Mouse (Mus musculus) midbrain, embryonic 15.5 days (tissue): ENCODE data around the gene Mrgbp. TPM values are rescaled to one million over a fixed set of nuclear protein-coding genes. Genes with fewer than 3 reads are reported as not detected.
A peak's percentile ranks its signal among the peaks of the same experiment; 100 is the strongest.

ENCODE experiments used
- ATAC-seq: fragments of 200-750 bp; cut with Nextera tagmentation; replicated peaks from 2 replicates; pipeline ENCODE4 v1.8.0; 2017; ENCODE audit warnings: moderate TSS enrichment
- H3K27ac ChIP-seq: fragments of 300-500 bp; sonication (generic); 2 replicates; pipeline ENCODE4 v1.5.1; 2015; ENCODE audit warnings: mild to moderate bottlenecking, inconsistent platforms
- H3K27me3 ChIP-seq: fragments of 300-500 bp; sonication (generic); replicated peaks from 2 replicates; pipeline ENCODE4 v1.6.1; 2015; ENCODE audit warnings: inconsistent platforms
- H3K36me3 ChIP-seq: fragments of 300-500 bp; sonication (generic); replicated peaks from 2 replicates; pipeline ENCODE4 v1.6.1; 2015; ENCODE audit warnings: inconsistent platforms
- H3K4me1 ChIP-seq: fragments of 300-500 bp; sonication (generic); 2 replicates; pipeline ENCODE4 v1.6.1; 2015; ENCODE audit warnings: inconsistent platforms
- H3K4me2 ChIP-seq: fragments of 300-500 bp; sonication (generic); 2 replicates; pipeline ENCODE4 v1.6.1; 2015; ENCODE audit warnings: inconsistent platforms, mild to moderate bottlenecking, moderate library complexity
- H3K4me3 ChIP-seq: fragments of 300-500 bp; sonication (generic); 2 replicates; pipeline ENCODE4 v1.5.1; 2015; ENCODE audit warnings: mild to moderate bottlenecking, inconsistent platforms
- H3K9ac ChIP-seq: fragments of 300-500 bp; sonication (generic); 2 replicates; pipeline ENCODE4 v1.6.1; 2015; ENCODE audit warnings: mild to moderate bottlenecking, inconsistent platforms
- H3K9me3 ChIP-seq: fragments of 300-500 bp; sonication (generic); 2 replicates; pipeline ENCODE4 v1.6.1; 2016; ENCODE audit warnings: inconsistent platforms
- WGBS: fragments of 180-500 bp; shearing (Covaris S2); methylation state at CpG from one replicate; pipeline ENCODE4 v1.1.7; 2015; ENCODE audit warnings: mixed read lengths; 5-methylcytosine and 5-hydroxymethylcytosine counted together
- polyA plus RNA-seq: library from polyadenylated mRNA; unstranded; fragments of >200 nt; fragmentation: Nextera tagmentation; extraction: Ambion mirVana; gene quantifications from 2 replicates; pipeline ENCODE4 v1.2.1, GENCODE M21; 2015

The Mrgbp gene
- polyA plus RNA-seq: 46.4 and 49.1 TPM in 2 replicates

DNA sequence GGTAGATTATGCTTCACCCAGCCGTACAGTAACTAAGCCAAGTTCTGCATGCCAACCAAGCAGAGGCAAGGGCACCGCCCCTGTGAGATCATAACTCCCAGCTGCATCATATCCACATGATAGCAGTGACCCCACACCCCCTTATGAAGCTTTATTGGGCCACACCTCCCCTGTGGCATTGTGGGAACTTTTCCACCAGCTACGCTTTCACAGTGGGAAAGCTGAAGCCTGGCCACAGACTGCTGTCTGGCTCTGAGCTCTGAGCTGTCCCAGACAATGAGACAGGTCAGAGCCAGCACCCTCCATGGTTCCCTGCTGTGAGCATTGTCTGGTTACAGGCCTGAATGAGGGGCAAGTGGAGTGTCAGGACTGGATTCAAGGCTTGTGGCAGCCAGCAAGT lies at the start of gene Mrgbp:
TSS of gene Mrgbp (plus strand) at position 303 of the 400 bp plus-strand sequence.
- Histone ChIP-seq H3K9ac (no peak within 1 kb of the TSS), H3K36me3 (peaks cover 13% of the 10 kb centered on the region), H3K4me1 (peaks cover 24% of the 10 kb centered on the region), H3K4me3 (no peak within 1 kb of the TSS), H3K9me3 (no peaks in the 10 kb centered on the region), H3K4me2 (no peak within 1 kb of the TSS), H3K27ac (no peak within 1 kb of the TSS), H3K27me3 (0 out of 2 replicates have a peak, but pooled peaks cover 6% of the 10 kb centered on the region)
- WGBS: 78% methylated on average over 3 of the region's 3 CpGs
- no peak for ATAC-seq

DNA sequence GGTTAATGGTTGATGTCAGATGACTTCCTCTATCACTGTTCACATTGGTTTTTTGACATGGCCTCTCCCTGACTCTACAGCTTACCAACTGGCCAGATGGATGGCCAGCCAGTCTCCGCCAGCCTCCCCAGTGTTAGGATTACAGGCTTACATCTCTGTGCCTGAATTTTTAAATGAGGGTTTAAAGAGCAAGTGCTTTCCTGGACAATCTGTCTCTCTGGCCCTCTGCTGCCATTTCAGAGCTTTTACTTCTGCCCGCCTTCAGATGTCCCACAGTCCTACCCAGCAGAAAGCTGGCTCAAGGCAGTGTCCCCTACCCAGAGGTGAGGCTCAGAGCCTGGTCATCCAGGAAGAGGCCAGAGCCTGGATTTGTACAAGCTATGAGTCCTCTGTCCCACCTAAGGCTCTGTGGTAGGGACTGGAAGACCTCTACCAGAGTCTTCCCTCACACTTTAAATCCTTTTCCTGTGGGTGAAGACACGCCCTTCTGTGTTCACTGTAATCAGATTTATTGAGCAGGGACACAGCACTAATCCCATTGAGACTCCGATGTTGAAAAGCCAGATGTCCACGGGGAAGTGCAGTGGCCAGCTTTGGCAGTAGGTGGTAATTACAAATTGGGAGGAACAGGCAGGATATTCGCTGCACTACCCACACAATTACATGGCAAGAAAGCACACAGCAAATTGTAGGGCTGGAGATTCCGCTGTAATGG lies 49.3 kb upstream of the Mrgbp start:
- Histone ChIP-seq H3K4me2 (no peak overlapping the region), H3K4me1 (peaks cover 33% of the 10 kb centered on the region), H3K27ac (peak overlapping the region; percentile 27; the same call in 1 of the 2 replicates), H3K27me3 (peaks cover 10% of the 10 kb centered on the region; the same call in 1 of the 2 replicates), H3K36me3 (no peaks in the 10 kb centered on the region), H3K9me3 (no peaks in the 10 kb centered on the region), H3K4me3 (no peak overlapping the region), H3K9ac (no peak overlapping the region)
- WGBS: 39% methylated on average over 7 of the region's 7 CpGs
- no peak for ATAC-seq

DNA sequence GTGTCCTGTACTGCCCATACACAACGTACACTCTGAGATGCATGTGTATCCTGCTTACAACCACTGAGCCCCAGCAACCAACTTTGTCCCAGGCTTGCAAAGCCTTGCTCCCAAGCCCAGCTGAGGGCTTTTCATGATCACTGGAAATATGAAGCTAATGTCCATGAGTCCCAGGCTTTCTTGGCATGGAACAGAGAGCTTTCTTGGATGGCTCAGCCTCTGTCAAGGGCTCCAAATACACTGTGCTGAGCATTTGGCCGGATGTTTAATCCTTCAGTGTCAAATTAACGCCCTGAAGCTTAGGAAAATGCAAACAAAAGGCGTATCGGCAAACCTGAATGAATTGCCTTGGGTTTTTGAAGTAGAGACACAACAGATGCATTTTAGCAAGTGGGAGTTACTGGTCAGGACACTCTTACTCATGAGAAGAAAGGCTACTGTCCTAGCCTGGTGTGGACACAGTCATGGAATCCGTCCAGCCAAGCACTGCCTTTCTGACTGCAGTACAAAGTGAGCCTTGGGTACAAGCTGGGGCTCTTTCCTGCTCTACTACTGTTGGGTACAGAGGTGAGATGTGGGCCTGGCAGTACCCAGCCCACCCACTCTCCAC lies 48.6 kb upstream of the Mrgbp start:
- H3K9ac ChIP-seq: no peak overlapping the region
- ATAC-seq: no peak
- no peaks in the 10 kb centered on the region for H3K9me3 ChIP-seq
- 33% methylated on average over 6 of the region's 6 CpGs for WGBS
- H3K4me2 ChIP-seq: no peak overlapping the region
- peaks cover 5% of the 10 kb centered on the region; the same call in 1 of the 2 replicates for H3K27me3 ChIP-seq
- H3K4me1 ChIP-seq: peaks cover 30% of the 10 kb centered on the region
- H3K27ac ChIP-seq: peak overlapping the region; percentile 27; the same call in 1 of the 2 replicates
- H3K36me3 ChIP-seq: no peaks in the 10 kb centered on the region
- H3K4me3 ChIP-seq: no peak overlapping the region

DNA sequence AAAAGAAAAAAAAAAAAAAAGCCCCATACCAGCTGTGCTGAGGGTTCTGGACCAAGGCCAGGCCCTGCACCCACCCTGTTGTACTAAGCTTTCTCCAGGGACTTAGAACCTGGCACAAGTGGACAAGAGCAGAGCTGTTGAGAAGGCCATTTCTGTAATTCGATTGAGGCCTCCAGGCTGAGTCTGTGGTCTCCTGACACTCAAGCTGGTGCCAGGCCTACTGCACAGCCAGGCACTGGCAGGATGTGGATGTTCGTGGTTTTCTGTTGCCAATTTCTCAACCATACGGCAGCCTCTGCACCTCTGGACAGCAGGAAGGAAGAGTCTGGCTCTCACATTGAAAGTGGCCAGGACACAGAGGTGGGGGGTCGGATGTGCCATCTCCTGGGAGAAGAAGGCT lies 47.9 kb upstream of the Mrgbp start:
- 79% methylated on average over 4 of the region's 4 CpGs for WGBS
- peaks cover 5% of the 10 kb centered on the region; the same call in 1 of the 2 replicates for H3K27me3 ChIP-seq
- peaks cover 23% of the 10 kb centered on the region for H3K4me1 ChIP-seq
- H3K4me2 ChIP-seq: no peak overlapping the region
- no peak for ATAC-seq
- no peak overlapping the region for H3K27ac ChIP-seq
- H3K36me3 ChIP-seq: no peaks in the 10 kb centered on the region
- H3K9me3 ChIP-seq: no peaks in the 10 kb centered on the region
- H3K4me3 ChIP-seq: no peak overlapping the region
- no peak overlapping the region for H3K9ac ChIP-seq

DNA sequence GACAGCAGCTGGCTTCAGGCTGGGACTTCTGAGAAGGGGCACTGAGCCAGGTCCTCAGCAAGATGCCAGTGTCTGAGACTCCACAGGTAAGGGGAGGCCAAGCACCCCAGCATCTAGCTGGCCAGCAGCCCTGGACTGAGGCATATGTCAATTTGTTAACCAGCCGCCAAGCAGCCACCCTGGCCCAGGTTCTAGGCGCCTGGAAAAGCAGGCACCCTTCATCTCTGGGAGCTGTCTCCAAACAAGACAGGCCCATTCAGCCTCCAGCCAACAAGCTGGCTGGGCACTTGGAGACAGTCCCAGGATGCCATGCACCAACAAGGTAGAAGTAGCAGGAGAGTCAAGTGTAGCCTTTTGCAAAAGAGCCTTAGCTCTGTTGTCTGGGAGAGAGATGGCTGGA lies 37.4 kb upstream of the Mrgbp start:
- 92% methylated on average over 2 of the region's 2 CpGs for WGBS
- no peak overlapping the region for H3K9ac ChIP-seq
- no peak for ATAC-seq
- H3K36me3 ChIP-seq: no peaks in the 10 kb centered on the region
- H3K4me3 ChIP-seq: no peak overlapping the region
- H3K4me1 ChIP-seq: peaks cover 14% of the 10 kb centered on the region
- H3K4me2 ChIP-seq: no peak overlapping the region
- H3K9me3 ChIP-seq: no peaks in the 10 kb centered on the region
- H3K27ac ChIP-seq: no peak overlapping the region
- H3K27me3 ChIP-seq: no peaks in the 10 kb centered on the region

DNA sequence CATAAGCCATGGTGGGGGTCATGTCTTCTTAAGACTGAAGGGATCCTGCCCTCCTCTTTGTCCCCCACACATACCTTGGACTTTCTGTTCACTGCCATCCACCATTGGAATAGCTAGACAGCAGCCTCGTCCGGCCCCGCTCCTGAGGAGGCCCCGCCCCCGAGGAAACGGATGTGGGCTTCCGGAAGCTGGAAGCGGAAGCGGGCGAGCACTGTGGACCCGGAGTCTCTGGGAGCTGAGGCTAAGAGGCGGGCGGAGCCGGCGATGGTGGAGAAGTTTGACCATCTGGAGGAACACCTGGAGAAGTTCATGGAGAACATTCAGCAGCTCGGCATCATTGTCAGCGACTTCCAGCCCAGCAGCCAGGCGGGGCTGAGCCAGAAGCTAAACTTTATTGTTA lies 36.1 kb upstream of the Mrgbp start:
- no peaks in the 10 kb centered on the region for H3K9me3 ChIP-seq
- H3K27me3 ChIP-seq: no peaks in the 10 kb centered on the region
- ATAC-seq: no peak
- no peak overlapping the region for H3K27ac ChIP-seq
- H3K4me3 ChIP-seq: no peak overlapping the region
- no peak overlapping the region for H3K9ac ChIP-seq
- no peak overlapping the region for H3K4me2 ChIP-seq
- peaks cover 14% of the 10 kb centered on the region for H3K4me1 ChIP-seq
- WGBS: 88% methylated on average over 18 of the region's 18 CpGs
- no peaks in the 10 kb centered on the region for H3K36me3 ChIP-seq

DNA sequence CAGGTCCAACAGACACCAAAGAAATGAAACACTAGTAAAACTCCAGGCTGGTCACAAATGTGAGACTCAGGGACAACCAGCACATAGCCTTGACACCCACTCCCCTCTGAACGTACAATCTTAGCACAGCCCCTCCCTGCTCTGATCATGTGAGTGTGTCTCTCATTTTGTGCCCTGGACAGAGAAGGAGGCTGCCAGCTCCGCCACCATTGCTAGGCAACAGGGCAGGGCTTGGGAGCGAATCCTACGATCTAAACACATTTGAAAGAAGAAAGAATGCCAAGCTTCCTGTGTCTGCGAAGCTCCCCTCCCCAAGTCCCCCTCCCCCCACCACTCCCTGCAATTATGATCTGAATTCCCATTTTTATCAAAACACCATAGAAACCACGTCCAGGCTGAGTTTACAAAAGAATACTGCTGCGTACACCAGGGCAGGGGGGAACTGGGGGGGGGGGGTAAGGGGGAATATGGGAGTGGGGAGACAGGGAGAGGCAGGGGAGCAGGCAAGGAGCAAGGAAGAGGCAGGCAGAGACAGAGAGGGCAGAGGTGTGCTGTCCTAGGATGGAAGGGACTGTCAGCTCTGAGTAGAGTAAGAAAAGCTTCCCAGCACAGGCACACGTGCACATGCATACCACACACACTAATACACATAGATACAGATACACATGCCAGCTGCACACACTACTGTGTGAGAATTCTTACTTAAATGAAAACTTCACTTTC lies 33.6 kb upstream of the Mrgbp start:
- H3K4me1 ChIP-seq: peaks cover 14% of the 10 kb centered on the region
- 4% methylated on average over 8 of the region's 8 CpGs for WGBS
- no peaks in the 10 kb centered on the region for H3K27me3 ChIP-seq
- peak overlapping the region; percentile 32 for H3K27ac ChIP-seq
- H3K4me3 ChIP-seq: no peak overlapping the region
- ATAC-seq: peak; percentile 90
- H3K4me2 ChIP-seq: peak overlapping the region; percentile 37
- H3K9me3 ChIP-seq: no peaks in the 10 kb centered on the region
- no peaks in the 10 kb centered on the region for H3K36me3 ChIP-seq
- H3K9ac ChIP-seq: no peak overlapping the region

DNA sequence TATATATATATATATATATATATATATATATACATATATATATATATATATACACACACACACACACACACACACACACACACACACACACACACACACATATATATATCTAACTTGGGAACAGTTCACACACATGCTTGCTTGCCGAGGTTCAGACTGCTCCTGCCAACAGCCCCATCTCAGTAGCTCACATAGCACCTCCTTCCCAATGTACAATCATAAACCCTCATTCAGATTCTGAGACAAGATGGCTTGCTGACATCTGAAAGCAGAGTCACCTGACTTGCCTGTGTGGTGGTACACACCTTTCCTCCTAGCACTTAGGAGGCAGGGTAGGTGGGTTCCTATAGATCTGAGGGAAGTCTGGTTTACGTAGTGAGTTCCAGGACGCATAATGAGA lies 28.8 kb upstream of the Mrgbp start:
- peaks cover 10% of the 10 kb centered on the region for H3K4me1 ChIP-seq
- ATAC-seq: no peak
- no peak overlapping the region for H3K27ac ChIP-seq
- no peak overlapping the region for H3K4me2 ChIP-seq
- H3K27me3 ChIP-seq: no peaks in the 10 kb centered on the region
- H3K9me3 ChIP-seq: no peaks in the 10 kb centered on the region
- no peak overlapping the region for H3K4me3 ChIP-seq
- WGBS: 85% methylated on average over 3 of the region's 3 CpGs
- no peak overlapping the region for H3K9ac ChIP-seq
- H3K36me3 ChIP-seq: no peaks in the 10 kb centered on the region

DNA sequence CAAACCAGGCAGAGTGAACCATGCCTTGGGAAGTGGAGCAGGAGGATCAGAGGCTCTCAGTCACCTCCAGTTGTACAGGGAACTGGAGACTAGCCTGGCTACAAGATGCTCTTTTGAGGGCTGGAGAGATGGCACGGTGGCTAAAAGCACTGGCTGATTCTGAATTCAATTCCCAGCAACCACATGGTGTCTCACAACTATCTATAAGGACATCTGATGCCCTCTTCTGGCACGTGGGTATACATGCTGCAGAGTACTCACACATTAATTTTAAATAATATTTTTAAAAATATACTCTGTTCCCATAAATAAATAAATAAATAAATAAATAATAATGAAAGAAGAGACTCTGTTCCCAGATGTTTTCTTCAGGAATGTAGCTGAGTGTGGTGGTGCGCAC lies 25.9 kb upstream of the Mrgbp start:
- H3K27me3 ChIP-seq: no peaks in the 10 kb centered on the region
- no peak for ATAC-seq
- H3K27ac ChIP-seq: no peak overlapping the region
- H3K4me3 ChIP-seq: no peak overlapping the region
- no peaks in the 10 kb centered on the region for H3K4me1 ChIP-seq
- 46% methylated on average over 3 of the region's 3 CpGs for WGBS
- H3K4me2 ChIP-seq: no peak overlapping the region
- no peak overlapping the region for H3K9ac ChIP-seq
- no peaks in the 10 kb centered on the region for H3K36me3 ChIP-seq
- H3K9me3 ChIP-seq: no peaks in the 10 kb centered on the region

DNA sequence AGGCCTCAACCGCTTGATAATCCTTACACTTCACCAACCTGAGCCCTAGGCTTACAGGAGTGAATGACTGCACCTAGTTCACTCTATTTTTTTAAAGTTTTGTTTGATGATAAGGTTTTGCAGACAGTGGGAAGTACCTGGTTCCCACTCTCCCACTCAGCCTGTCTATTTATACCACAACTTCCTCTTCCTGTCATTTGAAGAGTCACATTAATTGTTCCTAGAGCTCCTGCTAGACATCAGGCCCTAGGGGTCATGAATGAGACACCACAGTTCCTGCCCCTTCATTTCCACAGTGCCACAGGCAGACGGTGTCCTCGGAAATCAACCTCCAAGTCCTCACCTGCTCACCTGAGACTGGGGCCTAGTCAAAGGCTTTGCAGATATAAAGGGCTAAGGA lies 24.6 kb upstream of the Mrgbp start:
- H3K27ac ChIP-seq: no peak overlapping the region
- H3K4me3 ChIP-seq: no peak overlapping the region
- 86% methylated on average over 3 of the region's 3 CpGs for WGBS
- ATAC-seq: no peak
- H3K4me1 ChIP-seq: no peaks in the 10 kb centered on the region
- no peak overlapping the region for H3K9ac ChIP-seq
- H3K9me3 ChIP-seq: no peaks in the 10 kb centered on the region
- no peaks in the 10 kb centered on the region for H3K27me3 ChIP-seq
- H3K36me3 ChIP-seq: no peaks in the 10 kb centered on the region
- H3K4me2 ChIP-seq: no peak overlapping the region

DNA sequence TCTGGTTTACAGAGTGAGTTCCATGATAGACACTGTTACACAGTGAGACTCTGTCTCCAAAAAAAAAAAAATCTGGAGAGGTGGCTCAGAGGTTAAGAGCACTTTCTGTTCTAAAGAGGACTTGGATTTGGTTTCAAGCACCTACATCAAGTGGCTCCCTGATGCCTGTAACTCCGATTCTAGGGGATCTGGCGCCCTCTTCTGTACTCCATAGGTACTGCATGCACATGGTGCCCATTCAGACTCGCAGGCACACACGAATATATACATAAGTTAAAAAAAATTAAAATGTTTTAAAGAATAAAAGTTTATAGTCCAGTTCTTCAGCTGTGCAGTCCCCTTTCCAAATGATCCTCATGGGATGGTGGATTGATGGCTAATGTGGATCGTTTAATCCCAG lies 20.9 kb upstream of the Mrgbp start:
- Histone ChIP-seq H3K27me3 (no peaks in the 10 kb centered on the region), H3K9me3 (no peaks in the 10 kb centered on the region), H3K27ac (no peak overlapping the region), H3K4me2 (no peak overlapping the region), H3K4me3 (no peak overlapping the region), H3K9ac (no peak overlapping the region), H3K4me1 (0 out of 2 replicates have a peak, but pooled peaks cover 4% of the 10 kb centered on the region), H3K36me3 (no peaks in the 10 kb centered on the region)
- 52% methylated on average over 5 of the region's 5 CpGs for whole genome bisulfite sequencing
- ATAC-seq: no peak

DNA sequence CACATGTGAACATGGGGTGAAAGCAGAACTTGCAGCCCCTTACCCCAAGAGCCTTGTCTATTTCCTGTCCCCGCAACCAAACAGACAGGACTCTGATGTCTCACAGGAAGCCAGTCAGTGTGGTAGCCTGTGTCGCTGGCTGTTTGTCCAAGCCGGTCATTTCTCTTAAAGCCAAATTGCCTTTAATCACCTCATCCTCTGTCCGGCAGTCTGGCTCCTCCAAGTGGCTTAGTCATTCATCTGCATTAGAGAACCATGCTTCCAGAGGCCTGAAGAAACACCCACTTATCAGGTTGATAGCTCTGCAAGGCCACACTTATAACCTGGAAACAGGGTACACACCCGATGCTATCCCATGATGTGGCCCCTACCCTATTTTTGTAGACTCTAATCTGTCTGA lies 19.0 kb upstream of the Mrgbp start:
- Histone ChIP-seq H3K27me3 (no peaks in the 10 kb centered on the region), H3K36me3 (no peaks in the 10 kb centered on the region), H3K4me2 (no peak overlapping the region), H3K4me3 (no peak overlapping the region), H3K9me3 (no peaks in the 10 kb centered on the region), H3K9ac (no peak overlapping the region), H3K27ac (no peak overlapping the region), H3K4me1 (0 out of 2 replicates have a peak, but pooled peaks cover 4% of the 10 kb centered on the region)
- ATAC-seq: no peak
- 75% methylated on average over 5 of the region's 5 CpGs for WGBS
